Mouse (Mus musculus): Measurements from ENCODE around the gene Tapbp.

- TF ChIP-seq CTCF (IDR thresholded peaks at IDR 0.05; ENCODE audit: borderline replicate concordance, insufficient read depth, low read depth, low read length) (no peak), POLR2A (IDR thresholded peaks at IDR 0.05; ENCODE audit: borderline replicate concordance, insufficient read depth, low read length) (no peak)
These were observed 719 bp upstream of the Tapbp start for GRCm38 (mm10) chr17:33914969-33915391.

Measured in cerebellum, adult 2 months (tissue).